Mouse (Mus musculus) testis, adult 2 months (tissue): Measurements from ENCODE around the gene Afmid.

Experiments used
- CTCF ChIP-seq: fragments of 200-500 bp; IDR thresholded peaks from 2 replicates; pipeline ENCODE4 v1.5.1; 2012; ENCODE audit warnings: low read depth, mild to moderate bottlenecking, inconsistent platforms, low read length, moderate library complexity; ENCODE audit not compliant: control insufficient read depth, insufficient read depth, insufficient replicate concordance
- POLR2A ChIP-seq: fragments of 200-500 bp; IDR thresholded peaks from 2 replicates; pipeline ENCODE4 v1.6.1; 2012; ENCODE audit warnings: low read depth, mild to moderate bottlenecking, inconsistent platforms, low read length, moderate library complexity; ENCODE audit not compliant: control insufficient read depth

- TF ChIP-seq CTCF = no peak
- no peak for TF ChIP-seq POLR2A
These were observed 42.6 kb upstream of the Afmid start for GRCm38 (mm10) chr11:117783089-117783488.
